Mouse (Mus musculus) c-Kit-negative CD71-positive TER-119-positive erythroid progenitor cells, embryonic 14.5 days (primary cell): Measurements from ENCODE around the gene Cntnap3.
"Not testable (repeated sequence)": the region's sequence is repeated elsewhere in the genome, so short reads cannot be mapped to it uniquely, and the experiment has no call there.

ENCODE experiments used
- DNase-seq: peaks from one replicate; pipeline ENCODE4 v3.0.0-alpha.2; 2013; ENCODE audit warnings: low read depth, low spot score

Cntnap3 gene

GRCm38 (mm10) chr13:64903585-64904208 lies at the start of gene Cntnap3:
TSS of gene Cntnap3 (minus strand) at chr13:64903955.
- no peak for DNase-seq

DNA sequence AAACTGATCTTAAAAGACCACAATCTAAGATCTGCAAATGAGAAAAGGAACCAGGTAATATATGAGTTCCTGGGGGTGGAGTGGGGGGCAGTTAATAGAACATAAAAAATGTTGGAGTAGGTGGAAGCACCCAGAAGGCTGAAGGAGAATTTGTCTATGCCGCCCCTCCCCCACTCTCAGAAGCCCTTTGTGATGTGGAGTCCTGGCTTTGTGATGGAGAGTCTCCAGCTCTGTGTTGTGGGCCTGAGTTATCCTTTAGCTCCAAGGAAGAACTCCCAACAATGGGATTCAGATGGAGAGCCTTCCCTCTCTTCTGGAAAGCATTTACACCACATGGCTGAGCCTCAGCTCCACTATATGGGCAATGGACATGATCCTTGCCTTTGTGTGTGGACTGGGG lies 13.4 kb upstream of the Cntnap3 start, which contains the start of gene Spata31:
TSS of gene Spata31 (plus strand) at position 216 of the 400 bp plus-strand sequence.
- no peak for DNase-seq

GRCm38 (mm10) chr13:64903132-64903531 lies 623 bp downstream of the Cntnap3 start:
- no peak for DNase-seq

- no peak for DNase-seq
These were observed 38.4 kb downstream of the Cntnap3 start for GRCm38 (mm10) chr13:64865397-64865796.

DNA sequence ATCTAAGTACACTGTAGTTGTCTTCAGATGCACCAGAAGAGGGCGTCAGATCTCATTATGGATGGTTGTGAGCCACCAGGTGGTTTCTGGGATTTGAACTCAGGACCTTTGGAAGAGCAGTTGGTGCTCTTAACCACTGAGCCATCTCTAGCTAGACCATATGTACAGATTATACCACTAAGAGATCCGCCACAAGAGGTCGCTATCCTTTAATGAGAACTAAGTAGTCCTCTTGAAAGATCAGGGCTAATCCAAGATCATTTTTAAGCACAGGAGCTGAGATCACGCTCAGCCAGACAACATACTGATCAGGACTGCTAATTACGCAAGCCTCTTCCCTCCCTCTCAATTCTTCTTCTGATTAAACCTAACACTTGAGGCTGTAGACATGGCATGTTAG lies 78.9 kb downstream of the Cntnap3 start:
- not testable (repeated sequence) for DNase-seq

GRCm38 (mm10) chr13:64745383-64745782 lies 158.4 kb downstream of the Cntnap3 start:
- DNase-seq: no peak

GRCm38 (mm10) chr13:64732244-64732643 lies 171.5 kb downstream of the Cntnap3 start:
- no peak for DNase-seq

DNA sequence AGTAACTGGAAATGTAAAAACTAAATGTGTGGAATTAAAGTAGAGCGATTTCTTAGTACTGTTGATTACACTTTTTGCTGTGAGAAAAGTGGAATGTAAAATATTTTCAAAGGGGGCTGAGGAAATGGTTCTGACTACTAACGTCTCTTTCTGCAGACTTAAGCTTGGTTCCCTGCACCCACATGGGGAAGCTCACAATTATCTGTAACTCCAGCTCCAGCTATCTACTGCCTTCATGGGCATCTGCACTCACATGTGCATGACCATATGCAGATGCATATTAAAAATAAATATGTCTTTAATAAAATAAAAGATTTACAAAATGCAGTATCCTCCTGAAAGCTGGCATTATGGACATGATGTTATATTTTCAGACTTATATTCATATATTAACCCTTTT lies 187.0 kb downstream of the Cntnap3 start:
- DNase-seq: no peak

DNA sequence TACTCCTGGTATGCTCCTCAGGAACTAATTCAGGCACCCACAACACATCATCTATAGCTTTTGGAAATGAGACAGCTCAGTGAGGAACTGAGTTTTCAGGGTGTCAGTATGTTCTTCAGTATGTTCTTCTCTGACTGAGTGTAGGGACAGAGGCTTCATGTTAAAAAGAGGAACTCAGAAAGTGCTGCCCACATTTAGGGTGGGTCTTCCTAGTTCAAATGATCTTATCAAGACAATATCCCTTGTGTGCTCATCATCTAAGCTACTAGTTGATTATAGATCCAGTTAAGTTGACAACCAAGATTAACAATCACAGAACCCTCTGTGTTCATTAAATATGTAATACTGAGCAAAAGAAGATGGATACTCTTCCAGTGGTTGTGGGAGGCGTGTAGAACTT lies 211.3 kb downstream of the Cntnap3 start:
- no peak for DNase-seq
